Mouse (Mus musculus) G1E (cell line): ENCODE measurements around the gene Rap1b.

Experiments used
- CTCF ChIP-seq: IDR thresholded peaks from 2 replicates; pipeline ENCODE4 v1.5.1; 2012; ENCODE audit warnings: low read depth, low read length, inconsistent platforms, mixed read lengths
- GATA1 ChIP-seq: IDR thresholded peaks from 2 replicates; pipeline ENCODE4 v1.6.1; 2012; ENCODE audit warnings: borderline replicate concordance, low read length, inconsistent platforms, mixed read lengths
- POLR2AphosphoS5 ChIP-seq: IDR thresholded peaks from 2 replicates; pipeline ENCODE4 v1.6.1; 2012; ENCODE audit warnings: low read depth, low read length, inconsistent platforms; ENCODE audit not compliant: insufficient replicate concordance
- TAL1 ChIP-seq: conservative IDR thresholded peaks from 2 replicates; pipeline ENCODE4 v1.6.1; 2012; ENCODE audit warnings: low read depth, low read length, inconsistent platforms, mixed read lengths

- TF ChIP-seq POLR2AphosphoS5 (no peak), CTCF (no peak), TAL1 (no peak), GATA1 (no peak)
Measured at GRCm38 (mm10) chr10:117844782-117845596, 846 bp downstream of the Rap1b start.
